Mouse (Mus musculus): ENCODE results near the gene Rassf5.
A peak's percentile ranks its signal among the peaks of the same experiment; 100 is the strongest.

DNA sequence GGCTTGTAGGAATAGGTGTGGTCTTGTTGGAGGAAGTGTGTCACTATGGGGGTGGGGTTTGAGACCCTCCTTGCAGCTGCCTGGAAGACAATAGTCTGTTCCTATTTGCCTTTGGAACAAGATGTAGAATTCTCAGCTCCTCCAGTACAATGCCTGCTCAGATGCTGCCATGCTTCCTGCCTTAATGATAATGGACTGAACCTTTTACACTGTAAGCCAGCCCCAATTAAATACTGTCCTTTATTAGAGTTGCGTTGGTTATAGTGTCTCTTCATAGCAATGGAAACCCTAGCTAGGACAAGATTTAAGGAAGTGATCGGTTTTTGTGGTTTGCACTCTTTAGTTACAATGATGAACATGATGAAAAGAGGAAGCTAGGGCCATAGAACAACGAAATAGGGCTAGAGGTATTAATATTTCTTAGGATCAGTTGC lies 98.9 kb downstream of the Rassf5 start:
- TF ChIP-seq CTCF (IDR thresholded peaks at IDR 0.05; ENCODE audit: low read depth) (no peak), EP300 (IDR thresholded peaks at IDR 0.05; ENCODE audit: low read depth) (peak; percentile 15; the same call in 1 of the 2 replicates)
